Mouse (Mus musculus): ENCODE measurements around the gene Gpr3.

GRCm38 (mm10) chr4:133257230-133257629 is 44.9 kb upstream of the Gpr3 start:
- TF ChIP-seq CTCF (IDR thresholded peaks at IDR 0.05; ENCODE audit: extremely low read depth, insufficient read length, insufficient replicate concordance, low read depth, low read length) (no peak), POLR2A (IDR thresholded peaks at IDR 0.05; ENCODE audit: low read depth, low read length) (no peak)

All from small intestine, adult 2 months (tissue).